Mouse (Mus musculus): Measurements from ENCODE around the gene Sh3pxd2a. TPM values are rescaled to one million over a fixed set of nuclear protein-coding genes. Genes with fewer than 3 reads are reported as not detected.

Sh3pxd2a gene
- total RNA-seq, 2 experiments from 2014 or later = 79.8 to 85.6 TPM

- no peak for DNase-seq
Observed at GRCm38 (mm10) chr19:47311162-47311561, 153.0 kb downstream of the Sh3pxd2a start.

- DNase-seq = no peak
Observed at GRCm38 (mm10) chr19:47309824-47310223, 154.4 kb downstream of the Sh3pxd2a start.

GRCm38 (mm10) chr19:47306917-47307315 lies 157.3 kb downstream of the Sh3pxd2a start:
- no peak for DNase-seq

- DNase-seq = no peak
Observed at GRCm38 (mm10) chr19:47306128-47306916, 157.9 kb downstream of the Sh3pxd2a start.

GRCm38 (mm10) chr19:47305401-47305800 lies 158.8 kb downstream of the Sh3pxd2a start:
- no peak for DNase-seq

DNA sequence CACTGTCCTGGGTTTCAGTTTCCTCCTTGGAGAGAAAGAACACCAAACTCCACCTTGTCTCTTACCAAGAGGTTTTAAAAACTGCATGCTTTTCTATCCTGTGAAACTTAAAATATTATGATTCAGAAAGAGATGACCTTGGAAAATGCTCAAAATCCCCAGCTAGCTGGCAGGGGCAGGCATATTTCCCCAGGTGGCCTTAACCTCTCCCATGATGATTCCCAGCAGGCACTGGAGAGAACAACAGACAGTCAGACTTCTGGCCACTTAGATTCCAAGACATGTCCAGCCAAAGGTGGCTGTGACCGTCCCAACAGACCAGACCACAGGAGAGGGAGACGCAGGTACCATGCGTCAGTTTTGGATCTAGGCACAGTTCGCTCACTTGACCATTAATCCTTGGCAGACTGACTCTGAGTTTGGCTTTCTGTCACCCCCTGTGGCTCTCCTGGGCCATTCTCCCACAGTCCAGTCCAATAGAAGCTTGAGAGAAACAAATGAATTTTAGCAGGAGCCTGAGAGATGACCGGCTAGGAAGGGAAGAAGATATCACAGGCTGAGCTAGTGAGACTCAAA lies 159.9 kb downstream of the Sh3pxd2a start:
- DNase-seq = no peak

GRCm38 (mm10) chr19:47303128-47303527 lies 161.1 kb downstream of the Sh3pxd2a start:
- DNase-seq = no peak

DNA sequence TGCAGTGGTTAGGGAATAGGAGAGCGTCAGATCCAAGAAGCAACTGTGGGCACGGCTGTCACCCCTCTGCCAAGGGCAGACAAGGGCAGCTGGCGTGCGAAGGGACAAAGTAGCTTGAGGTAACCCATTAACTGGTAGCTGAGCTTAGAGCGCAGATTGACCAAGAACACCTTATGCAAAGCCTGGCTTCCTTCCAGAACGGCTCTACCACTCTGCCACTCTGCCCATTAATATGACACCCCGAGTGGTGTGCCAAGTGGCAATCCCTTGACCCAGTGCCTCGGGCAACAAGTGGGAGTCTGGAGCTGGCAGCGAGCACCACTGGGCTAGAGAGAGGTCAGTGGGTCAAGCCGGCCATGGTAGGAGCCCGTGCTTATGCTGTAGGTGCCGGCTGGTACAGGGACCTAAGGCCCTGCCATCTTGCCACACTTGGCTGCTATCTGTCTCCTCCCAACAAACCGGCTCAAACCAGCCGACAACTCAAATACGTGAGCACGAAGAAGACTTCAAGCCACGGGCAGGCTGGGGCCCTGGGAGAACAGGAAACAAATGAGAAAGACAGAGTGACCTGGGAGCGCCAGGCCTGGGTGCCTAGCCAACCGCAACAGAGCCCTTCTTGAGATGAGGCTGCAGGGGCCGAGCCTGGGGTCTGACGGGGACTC lies 161.9 kb downstream of the Sh3pxd2a start:
- peak; percentile 72 for DNase-seq

- DNase-seq = no peak
Observed at GRCm38 (mm10) chr19:47301303-47302190, 162.7 kb downstream of the Sh3pxd2a start.

DNA sequence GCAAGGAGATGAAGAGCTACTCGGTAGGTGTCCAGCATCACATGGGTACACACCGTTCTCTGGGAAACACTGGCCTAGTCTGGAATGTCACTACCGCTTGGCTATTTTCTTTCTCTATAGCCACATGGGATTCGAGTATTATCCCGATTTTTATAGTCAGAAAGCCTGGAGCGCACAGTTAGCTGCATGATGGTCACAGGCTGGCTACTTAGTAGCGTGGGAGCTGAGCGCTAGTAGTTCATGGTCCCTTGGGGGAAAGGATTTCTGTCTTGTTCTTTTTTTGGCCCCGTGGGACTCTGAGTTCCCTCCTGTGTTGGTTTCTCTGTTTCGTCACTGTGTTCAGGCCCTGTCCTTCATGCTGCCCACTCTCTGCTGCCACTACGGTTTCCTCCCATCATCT lies 166.1 kb downstream of the Sh3pxd2a start:
- DNase-seq = no peak

DNA sequence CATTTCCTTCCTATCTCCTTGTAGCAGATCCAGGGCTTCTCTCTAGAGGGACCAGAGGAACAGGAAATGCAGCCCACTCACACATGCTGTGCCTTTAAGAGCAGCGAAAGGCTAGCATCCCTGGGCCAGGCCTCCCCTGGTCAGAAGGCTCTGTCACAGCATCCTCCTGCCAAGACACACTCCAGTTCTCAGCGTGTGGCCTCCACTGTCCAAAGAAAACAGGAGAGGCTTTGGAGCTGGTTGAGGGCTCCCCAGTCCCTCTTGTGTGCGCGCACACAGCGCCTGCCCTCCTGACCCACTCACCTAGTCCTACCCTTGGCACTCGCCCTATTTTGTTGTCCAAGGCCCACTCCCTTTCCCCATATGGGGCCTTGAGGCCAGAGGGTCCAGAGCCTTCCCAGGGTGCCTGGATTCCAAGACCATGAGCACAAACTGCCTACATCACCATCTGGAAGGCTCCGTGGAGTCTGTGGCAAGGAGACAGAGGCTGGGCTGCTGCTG lies 171.7 kb downstream of the Sh3pxd2a start:
- DNase-seq = peak; percentile 48

GRCm38 (mm10) chr19:47291307-47292080 lies 172.7 kb downstream of the Sh3pxd2a start:
- DNase-seq = no peak

GRCm38 (mm10) chr19:47286886-47287450 lies 177.2 kb downstream of the Sh3pxd2a start:
- no peak for DNase-seq

GRCm38 (mm10) chr19:47285581-47285980 lies 178.6 kb downstream of the Sh3pxd2a start:
- DNase-seq = no peak

- DNase-seq = no peak
Observed at GRCm38 (mm10) chr19:47282688-47283215, 181.4 kb downstream of the Sh3pxd2a start.

GRCm38 (mm10) chr19:47282050-47282454 lies 182.1 kb downstream of the Sh3pxd2a start:
- DNase-seq = no peak

DNA sequence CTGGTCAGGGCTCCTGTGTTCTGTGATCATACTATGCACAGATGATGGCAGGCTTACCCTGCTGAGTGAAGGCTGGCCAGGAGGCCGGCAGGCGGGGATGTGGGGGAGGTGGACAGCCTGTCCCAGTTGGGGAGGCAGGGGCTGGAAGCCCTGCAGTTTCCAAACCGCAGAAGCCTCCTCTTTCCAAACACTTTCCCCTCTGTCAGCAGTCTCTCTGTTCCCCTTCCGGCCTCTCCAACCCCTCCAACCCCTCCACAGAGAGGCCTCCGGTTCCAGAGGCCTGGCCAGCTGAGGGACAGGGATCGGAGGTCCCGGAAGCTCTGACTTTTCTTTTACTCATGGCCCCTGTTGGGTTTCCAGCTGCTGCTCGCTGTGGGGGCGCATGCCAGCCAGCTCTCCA lies 183.3 kb downstream of the Sh3pxd2a start:
- peak; percentile 43 for DNase-seq

DNA sequence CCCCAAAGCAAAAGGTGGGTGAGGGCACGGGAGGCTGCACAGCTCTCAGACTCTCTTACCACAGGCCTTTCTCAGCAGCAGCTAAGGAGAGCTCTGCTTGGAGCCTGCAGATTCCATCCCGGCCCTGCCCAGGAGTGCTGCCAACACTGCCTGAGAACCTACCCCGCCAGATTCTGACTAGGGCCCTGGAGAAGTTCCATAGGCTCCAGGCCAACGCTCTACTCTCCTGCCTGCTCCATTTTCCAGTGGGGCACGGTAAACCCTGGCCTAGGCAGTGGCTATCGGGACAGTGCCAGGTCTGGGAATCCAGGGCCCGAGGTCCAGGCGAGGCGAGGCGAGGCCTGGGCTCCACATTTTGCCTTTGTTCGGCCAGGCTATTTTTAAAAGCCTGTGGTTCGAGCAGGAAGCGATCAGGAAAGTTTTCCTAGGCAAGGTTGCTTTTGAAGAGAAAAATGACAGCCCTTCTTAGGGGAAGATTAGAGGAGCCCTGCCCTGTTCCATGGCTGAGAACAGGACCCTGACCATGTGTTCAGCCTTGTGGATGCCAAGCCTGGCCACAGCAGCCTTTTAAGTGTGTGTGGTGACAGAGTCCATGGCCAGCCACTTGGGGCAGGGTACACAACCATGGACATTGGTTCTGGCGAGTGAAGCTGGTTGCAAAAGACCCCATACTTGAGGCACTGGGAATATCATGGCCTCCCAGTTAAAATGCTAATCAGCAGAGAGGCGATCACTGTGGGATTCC lies 184.2 kb downstream of the Sh3pxd2a start:
- DNase-seq = peak; percentile 95

GRCm38 (mm10) chr19:47279372-47279771 lies 184.8 kb downstream of the Sh3pxd2a start:
- no peak for DNase-seq

DNA sequence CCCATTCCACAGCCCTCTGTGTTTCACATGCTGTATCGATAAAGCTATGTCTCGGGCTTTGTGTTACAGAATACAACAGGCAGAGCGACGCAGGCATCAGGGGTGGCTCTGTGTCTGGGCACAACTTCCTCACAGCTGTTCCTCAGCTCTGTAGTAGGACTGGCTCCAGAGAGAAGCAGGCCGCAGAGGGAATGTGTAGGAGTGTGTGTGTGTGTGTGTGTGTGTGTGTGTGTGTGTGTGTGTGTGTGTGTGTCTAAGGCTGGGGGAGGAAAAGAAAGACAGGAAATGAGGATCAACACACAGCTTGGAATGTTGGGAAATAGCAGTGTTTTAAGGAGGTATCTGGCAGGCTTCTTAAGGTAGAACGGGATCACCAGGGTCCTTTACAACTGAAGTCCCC lies 187.5 kb downstream of the Sh3pxd2a start:
- DNase-seq = no peak

Data from gastrocnemius, postnatal 10 days (tissue).